Mouse (Mus musculus) layer of hippocampus, adult 9-11 months (tissue): ENCODE results near the gene Hist1h1e.
"Not testable (repeated sequence)": the region's sequence is repeated elsewhere in the genome, so short reads cannot be mapped to it uniquely, and the experiment has no call there.

ENCODE experiments used
- DNase-seq: peaks from one replicate; pipeline ENCODE4 v3.0.0; 2022

Hist1h1e gene

GRCm38 (mm10) chr13:23572218-23573033 lies 49.9 kb downstream of the Hist1h1e start:
- DNase-seq = no peak

GRCm38 (mm10) chr13:23571504-23572217 lies 50.7 kb downstream of the Hist1h1e start:
- DNase-seq = not testable (repeated sequence)

DNA sequence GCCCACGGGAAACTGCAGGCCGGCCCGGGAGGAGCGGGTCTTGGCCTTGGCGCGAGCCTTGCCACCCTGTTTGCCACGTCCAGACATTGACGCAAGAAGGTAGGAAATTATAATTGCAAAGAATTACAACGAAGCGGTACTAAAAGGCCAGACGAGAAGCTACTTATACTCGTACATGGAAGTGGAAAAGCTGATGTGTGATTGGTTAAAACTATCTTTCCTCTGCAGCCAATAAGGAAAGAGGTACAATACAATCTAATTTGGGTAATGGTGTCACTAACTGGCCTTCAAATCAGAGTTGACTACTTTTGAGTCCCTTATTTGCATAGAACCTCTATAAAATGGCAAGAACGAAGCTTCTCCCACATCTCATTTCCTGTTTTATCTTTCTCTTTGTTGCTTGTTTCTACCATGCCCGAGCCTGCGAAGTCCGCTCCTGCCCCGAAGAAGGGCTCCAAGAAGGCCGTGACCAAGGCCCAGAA lies 51.3 kb downstream of the Hist1h1e start, which contains the start of the genes Hist1h2ae and Hist1h2bg:
Gene Hist1h2ae (minus strand): TSS at position 199 of the 482 bp plus-strand sequence.
Gene Hist1h2bg (plus strand): TSS at position 375 of the 482 bp plus-strand sequence.
- peak; percentile 85 for DNase-seq
